8 mouse cellular contexts compared by ENCODE assay signal in genomic region chr15:81935869-81936637, GRCm38 (mm10). TPM values are rescaled to one million over a fixed set of nuclear protein-coding genes. Genes with fewer than 3 reads are reported as not detected.
DNase-seq lines count a peak whose midpoint lies in the region; ATAC-seq lines count a peak whose summit lies in the region.

No protein-coding gene starts in this region.

- peak overlapping the region; percentile 73 for H3K4me2 ChIP-seq in heart, embryonic 16.5 days (ENCODE audit: low read depth, low read length)
- peak overlapping the region; percentile 63 for H3K4me2 ChIP-seq in hindbrain, embryonic 11.5 days (replicated peaks; ENCODE audit: low read depth, low read length)
- peak overlapping the region; percentile 69 for H3K4me2 ChIP-seq in midbrain, embryonic 13.5 days (replicated peaks)

- no peaks in the 10 kb centered on the region for H3K9me3 ChIP-seq in heart, embryonic 16.5 days (replicated peaks; ENCODE audit: control insufficient read depth, low read length)
- no peaks in the 10 kb centered on the region for H3K9me3 ChIP-seq in hindbrain, embryonic 11.5 days (ENCODE audit: control insufficient read depth, low read length)
- H3K9me3 ChIP-seq in midbrain, embryonic 13.5 days: no peaks in the 10 kb centered on the region

- DNase-seq in heart, postnatal 36 days: no peak
- DNase-seq in Muller cell, postnatal 12 days (ENCODE audit: inconsistent ontology term): peak; percentile 87
- no peak for DNase-seq in hindbrain, embryonic 11.5 days (ENCODE audit: low spot score)
- DNase-seq in ovary, adult 18-20 months (ENCODE audit: low spot score): no peak
- no peak for DNase-seq in left cerebral cortex, adult 11 months (ENCODE audit: low spot score)
- no peak for DNase-seq in adrenal gland, postnatal 14 days

- no peaks in the 10 kb centered on the region for H3K27me3 ChIP-seq in heart, embryonic 16.5 days (ENCODE audit: control insufficient read depth, insufficient read depth, low read length)
- H3K27me3 ChIP-seq in hindbrain, embryonic 11.5 days (ENCODE audit: control insufficient read depth, insufficient read depth, low read length): no peaks in the 10 kb centered on the region
- H3K27me3 ChIP-seq in midbrain, embryonic 13.5 days: no peaks in the 10 kb centered on the region

- peak overlapping the region; percentile 35 for H3K27ac ChIP-seq in heart, embryonic 16.5 days (ENCODE audit: low read length)
- no peak overlapping the region; the same call in 1 of the 2 replicates for H3K27ac ChIP-seq in hindbrain, embryonic 11.5 days (ENCODE audit: low read depth, low read length)
- H3K27ac ChIP-seq in midbrain, embryonic 13.5 days: peak overlapping the region; percentile 91

- H3K4me3 ChIP-seq in heart, embryonic 16.5 days (ENCODE audit: low read length): peak overlapping the region; percentile 52
- peak overlapping the region; percentile 41; the same call in 1 of the 2 replicates for H3K4me3 ChIP-seq in hindbrain, embryonic 11.5 days (ENCODE audit: low read depth, low read length)
- H3K4me3 ChIP-seq in midbrain, embryonic 13.5 days (replicated peaks): peak overlapping the region; percentile 62

- WGBS in heart, embryonic 16.5 days: 45% methylated on average over 7 of the region's 7 CpGs
- WGBS in hindbrain, embryonic 11.5 days: 57% methylated on average over 7 of the region's 7 CpGs
- 62% methylated on average over 7 of the region's 7 CpGs for WGBS in midbrain, embryonic 13.5 days

- ATAC-seq in heart, embryonic 16.5 days (replicated peaks; ENCODE audit: extremely low read depth, insufficient read depth, low FRiP score): no peak
- ATAC-seq in hindbrain, embryonic 11.5 days (ENCODE audit: low FRiP score): peak; percentile 46; the same call in 1 of the 2 replicates
- ATAC-seq in midbrain, embryonic 13.5 days: no peak; the same call in 1 of the 2 replicates

- intact Hi-C loops in heart, postnatal 36 days (cut with DNase I): no loop called here

- H3K36me3 ChIP-seq in heart, embryonic 16.5 days (ENCODE audit: control insufficient read depth, insufficient read depth): no peaks in the 10 kb centered on the region
- H3K36me3 ChIP-seq in hindbrain, embryonic 11.5 days (ENCODE audit: control insufficient read depth, insufficient read depth, low read length): no peaks in the 10 kb centered on the region
- no peaks in the 10 kb centered on the region for H3K36me3 ChIP-seq in midbrain, embryonic 13.5 days

- H3K4me1 ChIP-seq in heart, embryonic 16.5 days (ENCODE audit: control insufficient read depth, insufficient read depth, low read length): peaks cover 17% of the 10 kb centered on the region
- peaks cover 12% of the 10 kb centered on the region; the same call in 1 of the 2 replicates for H3K4me1 ChIP-seq in hindbrain, embryonic 11.5 days (replicated peaks; ENCODE audit: control insufficient read depth, insufficient read depth, low read length)
- H3K4me1 ChIP-seq in midbrain, embryonic 13.5 days (replicated peaks): peaks cover 32% of the 10 kb centered on the region

- H3K9ac ChIP-seq in heart, embryonic 16.5 days (ENCODE audit: low read length): peak overlapping the region; percentile 62; the same call in 1 of the 2 replicates
- 0 out of 2 replicates have a peak overlapping the region, but pooled peaks have one; percentile 23 for H3K9ac ChIP-seq in hindbrain, embryonic 11.5 days (ENCODE audit: low read depth, low read length)
- peak overlapping the region; percentile 83 for H3K9ac ChIP-seq in midbrain, embryonic 13.5 days (replicated peaks)

RNA-seq across cellular contexts. Expression of gene Csdc2, which starts 0.5 kb away (rescaled TPM):
- 5.4 and 6.1 TPM in 2 replicates for polyA plus RNA-seq in heart, embryonic 16.5 days (2015; fragmentation: Nextera tagmentation; extraction: Ambion mirVana)
- 10 to 100 TPM; 72.5 to 86.4 TPM for total RNA-seq in heart, postnatal 36 days (2021)
- polyA plus RNA-seq in hindbrain, embryonic 11.5 days (2014; fragmentation: Nextera tagmentation; extraction: Ambion mirVana): 25.2 and 25.7 TPM in 2 replicates
- polyA plus RNA-seq in midbrain, embryonic 13.5 days (2015; fragmentation: Nextera tagmentation; extraction: Ambion mirVana): 96.4 and 102 TPM in 2 replicates
- total RNA-seq in adrenal gland, postnatal 14 days (2021): 15.7 and 17.3 TPM in 2 replicates

RNA-seq across cellular contexts. Expression of gene Polr3h, which starts 10.0 kb away (rescaled TPM):
- polyA plus RNA-seq in heart, embryonic 16.5 days (2015; fragmentation: Nextera tagmentation; extraction: Ambion mirVana): 157 and 161 TPM in 2 replicates
- total RNA-seq in heart, postnatal 36 days (2021): 10 to 100 TPM in 1 of 2 experiments, 1 to 10 TPM in 1; 9.0 to 10.6 TPM
- 66.2 and 67.1 TPM in 2 replicates for polyA plus RNA-seq in hindbrain, embryonic 11.5 days (2014; fragmentation: Nextera tagmentation; extraction: Ambion mirVana)
- 69.7 and 70.1 TPM in 2 replicates for polyA plus RNA-seq in midbrain, embryonic 13.5 days (2015; fragmentation: Nextera tagmentation; extraction: Ambion mirVana)
- total RNA-seq in adrenal gland, postnatal 14 days (2021): 18.7 and 23.0 TPM in 2 replicates

RNA-seq across cellular contexts. Expression of gene Pmm1, which starts 24.7 kb away (rescaled TPM):
- 22.4 and 24.3 TPM in 2 replicates for polyA plus RNA-seq in heart, embryonic 16.5 days (2015; fragmentation: Nextera tagmentation; extraction: Ambion mirVana)
- total RNA-seq in heart, postnatal 36 days (2021): 10 to 100 TPM; 24.8 to 26.0 TPM
- 31.1 and 33.7 TPM in 2 replicates for polyA plus RNA-seq in hindbrain, embryonic 11.5 days (2014; fragmentation: Nextera tagmentation; extraction: Ambion mirVana)
- 40.5 and 41.2 TPM in 2 replicates for polyA plus RNA-seq in midbrain, embryonic 13.5 days (2015; fragmentation: Nextera tagmentation; extraction: Ambion mirVana)
- 78.7 and 99.0 TPM in 2 replicates for total RNA-seq in adrenal gland, postnatal 14 days (2021)

RNA-seq across cellular contexts. Expression of gene 1700029P11Rik, which starts 44.3 kb away (rescaled TPM):
- polyA plus RNA-seq in heart, embryonic 16.5 days (2015; fragmentation: Nextera tagmentation; extraction: Ambion mirVana): not detected in 2 replicates
- total RNA-seq in heart, postnatal 36 days (2021): not detected
- polyA plus RNA-seq in hindbrain, embryonic 11.5 days (2014; fragmentation: Nextera tagmentation; extraction: Ambion mirVana): not detected in 2 replicates
- polyA plus RNA-seq in midbrain, embryonic 13.5 days (2015; fragmentation: Nextera tagmentation; extraction: Ambion mirVana): not detected in 2 replicates
- total RNA-seq in adrenal gland, postnatal 14 days (2021): not detected in 2 replicates

RNA-seq across cellular contexts. Expression of gene Xrcc6, which starts 51.6 kb away (rescaled TPM):
- 76.8 and 113 TPM in 2 replicates for polyA plus RNA-seq in heart, embryonic 16.5 days (2015; fragmentation: Nextera tagmentation; extraction: Ambion mirVana)
- 10 to 100 TPM; 25.0 to 26.5 TPM for total RNA-seq in heart, postnatal 36 days (2021)
- 62.4 and 66.6 TPM in 2 replicates for polyA plus RNA-seq in hindbrain, embryonic 11.5 days (2014; fragmentation: Nextera tagmentation; extraction: Ambion mirVana)
- 42.8 and 46.0 TPM in 2 replicates for polyA plus RNA-seq in midbrain, embryonic 13.5 days (2015; fragmentation: Nextera tagmentation; extraction: Ambion mirVana)
- total RNA-seq in adrenal gland, postnatal 14 days (2021): 120 and 140 TPM in 2 replicates

Comparison
In these comparisons a context has a peak if more than half of its experiments do, and no peak if none do; other contexts are left out.
1. H3K9ac ChIP-seq: peak in every context shown above with its lines; median percentile 83 in midbrain, embryonic 13.5 days; 62 in heart, embryonic 16.5 days; 23 in hindbrain, embryonic 11.5 days.